Mouse (Mus musculus) thymus, adult 2 months (tissue): ENCODE data around the gene 4930447C04Rik.

Source experiments
- CTCF ChIP-seq: fragments of 200-500 bp; IDR thresholded peaks from 2 replicates; pipeline ENCODE4 v1.5.1; 2012; ENCODE audit warnings: mild to moderate bottlenecking, control low read depth, low read length, moderate library complexity, borderline replicate concordance; ENCODE audit not compliant: control insufficient read depth, poor library complexity, insufficient read depth; ENCODE audit errors: extremely low read depth
- POLR2A ChIP-seq: fragments of 200-500 bp; IDR thresholded peaks from 2 replicates; pipeline ENCODE4 v1.6.1; 2012; ENCODE audit warnings: mild to moderate bottlenecking, low read length, control low read depth, moderate library complexity; ENCODE audit not compliant: control insufficient read depth, poor library complexity, insufficient read depth; ENCODE audit errors: extremely low read depth

GRCm38 (mm10) chr12:72977851-72978250 is 37.3 kb upstream of the 4930447C04Rik start:
- TF ChIP-seq POLR2A (no peak), CTCF (no peak)
